Mouse (Mus musculus): ENCODE results near the gene Ppm1h.
"Not testable (repeated sequence)": the region's sequence is repeated elsewhere in the genome, so short reads cannot be mapped to it uniquely, and the experiment has no call there.

DNA sequence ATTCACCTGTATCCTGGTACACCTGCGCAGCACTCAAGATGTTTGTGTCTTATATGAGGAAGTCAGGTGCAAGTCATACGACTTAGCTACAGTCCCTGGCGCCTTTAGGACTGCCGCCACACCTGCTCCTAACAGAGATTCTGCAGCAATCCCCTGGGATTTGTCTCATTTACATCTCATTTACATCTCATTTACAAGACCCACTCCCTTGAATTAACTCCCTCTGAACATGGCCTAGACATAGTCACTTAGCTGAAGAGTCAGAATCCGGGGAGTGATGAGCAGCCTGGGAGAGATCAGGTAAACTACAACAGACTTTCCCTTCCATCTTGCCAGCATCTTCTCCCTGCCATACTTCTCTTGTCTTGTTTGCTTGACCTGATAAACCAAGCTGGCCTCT is 287.1 kb downstream of the Ppm1h start:
- TF ChIP-seq CTCF (IDR thresholded peaks at IDR 0.05; ENCODE audit: control insufficient read depth, insufficient read depth, low read length); POLR2A (IDR thresholded peaks at IDR 0.05; ENCODE audit: borderline replicate concordance, control insufficient read depth, low read depth, low read length): not testable (repeated sequence)

All from bone marrow, adult 2 months (tissue).